Mouse (Mus musculus) erythroid progenitor cell, adult 5-6 weeks (primary cell): ENCODE measurements around the gene Lgals12. TPM values are rescaled to one million over a fixed set of nuclear protein-coding genes. Genes with fewer than 3 reads are reported as not detected.

Source experiments
- ATAC-seq: replicated peaks from 2 replicates; pipeline ENCODE4 v1.8.0; 2016; ENCODE audit warnings: moderate number of reproducible peaks, mild to moderate bottlenecking, moderate TSS enrichment, inconsistent platforms; ENCODE audit not compliant: poor library complexity, low FRiP score, severe bottlenecking
- total RNA-seq, 2 experiments: library from RNA; stranded (forward) in 1 of 2; stranded (reverse) in 1 of 2; fragments of 150-400 nt in 1 of 2; fragments of 186-747, 209-891 nt in 1 of 2; gene quantifications; 2 replicates each; pipeline versions ENCODE4 v1.2.3 to v1.2.4; 2015 to 2017; ENCODE audit warnings: low replicate concordance in 2 of 2

Lgals12 gene
- total RNA-seq, 2 experiments from 2014 or later, result not detected

- no peak for ATAC-seq
Measured at GRCm38 (mm10) chr19:7585764-7586163, 21.2 kb downstream of the Lgals12 start.

GRCm38 (mm10) chr19:7585279-7585678, 21.7 kb downstream of the Lgals12 start:
- no peak for ATAC-seq

- ATAC-seq, result no peak
Measured at GRCm38 (mm10) chr19:7583599-7583998, 23.4 kb downstream of the Lgals12 start.

GRCm38 (mm10) chr19:7583101-7583500, 23.9 kb downstream of the Lgals12 start:
- no peak for ATAC-seq

GRCm38 (mm10) chr19:7581042-7581441, 26.0 kb downstream of the Lgals12 start:
- no peak for ATAC-seq

- no peak for ATAC-seq
Measured at GRCm38 (mm10) chr19:7577710-7578109, 29.3 kb downstream of the Lgals12 start.

GRCm38 (mm10) chr19:7576180-7576579, 30.8 kb downstream of the Lgals12 start:
- ATAC-seq, result no peak

- no peak for ATAC-seq
Measured at GRCm38 (mm10) chr19:7569650-7570049, 37.3 kb downstream of the Lgals12 start.

GRCm38 (mm10) chr19:7568364-7568763, 38.6 kb downstream of the Lgals12 start:
- ATAC-seq, result no peak

GRCm38 (mm10) chr19:7566826-7567225, 40.2 kb downstream of the Lgals12 start:
- ATAC-seq, result no peak

GRCm38 (mm10) chr19:7564457-7564856, 42.5 kb downstream of the Lgals12 start:
- no peak for ATAC-seq

GRCm38 (mm10) chr19:7563676-7564075, 43.3 kb downstream of the Lgals12 start:
- no peak for ATAC-seq

GRCm38 (mm10) chr19:7562601-7563129, 44.3 kb downstream of the Lgals12 start:
- ATAC-seq, result no peak

- ATAC-seq, result no peak
Measured at GRCm38 (mm10) chr19:7561456-7561855, 45.5 kb downstream of the Lgals12 start.

- no peak for ATAC-seq
Measured at GRCm38 (mm10) chr19:7559986-7560385, 47.0 kb downstream of the Lgals12 start.

GRCm38 (mm10) chr19:7558675-7559074, 48.3 kb downstream of the Lgals12 start:
- no peak for ATAC-seq

- ATAC-seq, result peak; percentile 41
Measured at GRCm38 (mm10) chr19:7557844-7558243, 49.1 kb downstream of the Lgals12 start.

GRCm38 (mm10) chr19:7557328-7557822, 49.6 kb downstream of the Lgals12 start, which contains the start of gene Pla2g16:
Gene Pla2g16, plus strand, starts transcription at chr19:7557459.
- peak; percentile 92 for ATAC-seq

- ATAC-seq, result no peak
Measured at GRCm38 (mm10) chr19:7556641-7557040, 50.4 kb downstream of the Lgals12 start.

GRCm38 (mm10) chr19:7554881-7555280, 52.1 kb downstream of the Lgals12 start:
- ATAC-seq, result no peak

- ATAC-seq, result peak; percentile 46
Measured at GRCm38 (mm10) chr19:7553441-7553840, 53.6 kb downstream of the Lgals12 start.

- peak; percentile 46 for ATAC-seq
Measured at GRCm38 (mm10) chr19:7552301-7552673, 54.7 kb downstream of the Lgals12 start.
